Mouse (Mus musculus): Measurements from ENCODE around the gene Glis1.

Gene Glis1

GRCm38 (mm10) chr4:107520816-107521215, 86.4 kb downstream of the Glis1 start:
- no peak for DNase-seq

GRCm38 (mm10) chr4:107523607-107524151, 89.3 kb downstream of the Glis1 start:
- DNase-seq: no peak

- no peak for DNase-seq
Observed at GRCm38 (mm10) chr4:107535126-107535525, 100.7 kb downstream of the Glis1 start.

DNA sequence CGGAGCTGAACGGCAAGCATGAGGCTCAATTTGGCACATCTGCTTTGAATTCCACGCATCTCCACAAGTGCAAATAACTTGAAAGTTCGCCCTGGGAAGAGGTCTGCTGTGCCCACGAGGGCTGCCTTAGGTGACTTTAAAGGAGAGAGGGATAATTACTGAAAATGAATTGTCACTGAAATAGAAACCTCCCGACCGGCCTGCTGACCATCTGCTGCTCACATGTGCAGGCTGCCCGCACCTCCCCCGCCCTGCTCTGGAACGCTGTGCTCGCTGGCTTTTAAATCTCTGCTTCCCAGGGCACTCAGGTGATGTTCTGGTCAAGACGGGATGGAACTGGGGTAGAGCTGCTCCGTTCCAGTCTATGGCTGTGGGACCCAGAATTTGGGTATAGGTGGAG, 103.7 kb downstream of the Glis1 start:
- DNase-seq: no peak

- no peak for DNase-seq
Observed at GRCm38 (mm10) chr4:107538561-107538960, 104.2 kb downstream of the Glis1 start.

- no peak for DNase-seq
Observed at GRCm38 (mm10) chr4:107539021-107539420, 104.6 kb downstream of the Glis1 start.

- DNase-seq: no peak
Observed at GRCm38 (mm10) chr4:107541821-107542220, 107.4 kb downstream of the Glis1 start.

- DNase-seq: no peak
Observed at GRCm38 (mm10) chr4:107544843-107545242, 110.5 kb downstream of the Glis1 start.

GRCm38 (mm10) chr4:107545726-107546125, 111.3 kb downstream of the Glis1 start:
- DNase-seq: no peak

- DNase-seq: peak; percentile 45
Observed at GRCm38 (mm10) chr4:107546525-107546924, 112.1 kb downstream of the Glis1 start.

DNA sequence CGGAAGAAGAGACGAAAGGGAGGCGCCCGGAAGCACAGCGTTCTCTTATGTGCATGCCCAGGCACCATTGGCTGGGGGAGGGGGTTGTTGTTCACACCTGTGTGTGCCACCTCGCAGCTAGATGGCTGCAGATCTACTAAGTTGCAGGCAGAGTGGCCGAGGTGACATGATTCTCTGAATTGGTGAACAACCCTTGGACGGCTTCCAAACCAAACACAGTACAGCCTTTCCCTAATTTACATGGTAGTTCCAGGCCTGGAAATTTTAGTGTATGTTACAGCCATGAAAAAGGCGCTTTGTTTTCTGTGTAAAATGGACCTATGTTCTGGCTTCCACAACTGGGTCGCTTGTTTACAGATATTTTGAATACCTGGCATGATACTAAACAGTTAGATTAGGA, 115.7 kb downstream of the Glis1 start:
- DNase-seq: no peak

- DNase-seq: no peak
Observed at GRCm38 (mm10) chr4:107550546-107550945, 116.2 kb downstream of the Glis1 start.

- DNase-seq: no peak
Observed at GRCm38 (mm10) chr4:107552696-107553095, 118.3 kb downstream of the Glis1 start.

DNA sequence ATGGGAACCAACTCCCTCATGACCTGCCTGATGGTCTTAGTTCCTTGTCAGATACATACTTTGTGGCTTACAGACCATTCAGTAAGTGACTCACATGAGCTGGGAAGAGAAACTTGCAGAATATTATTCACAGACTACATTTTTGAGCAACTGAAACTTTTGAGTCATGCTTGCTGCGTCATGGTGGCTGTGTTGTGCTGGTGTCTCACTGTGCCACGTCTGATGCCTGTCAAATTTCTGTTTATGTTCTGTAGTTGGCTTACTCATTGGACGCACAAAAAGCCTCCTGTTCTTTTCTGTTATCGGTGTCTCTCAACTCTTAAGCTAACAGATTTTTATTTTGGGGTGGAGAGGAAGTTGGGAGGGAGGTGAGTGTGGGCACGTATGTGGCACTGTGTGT, 119.4 kb downstream of the Glis1 start:
- DNase-seq: no peak

GRCm38 (mm10) chr4:107558801-107559200, 124.4 kb downstream of the Glis1 start:
- no peak for DNase-seq

DNA sequence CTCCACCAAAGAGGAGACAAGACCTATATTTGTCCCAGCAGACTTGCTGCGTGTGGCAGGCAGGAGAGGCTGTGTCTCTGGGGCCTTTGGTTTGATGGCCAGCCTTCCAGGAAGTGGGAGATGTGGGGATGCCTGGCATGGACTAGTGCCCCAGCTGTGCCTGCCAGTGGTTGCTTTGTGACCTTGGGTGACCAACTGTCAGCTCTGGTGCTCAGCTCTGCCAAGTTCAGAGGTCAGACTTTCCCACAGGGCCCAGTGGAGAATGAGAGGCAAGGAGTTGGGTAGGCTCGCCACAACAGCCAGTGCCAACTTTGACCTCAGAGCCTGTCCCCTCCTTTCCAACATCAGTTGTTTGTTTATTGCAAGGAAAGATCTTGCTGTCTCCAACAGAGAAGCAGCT, 126.7 kb downstream of the Glis1 start:
- DNase-seq: no peak

GRCm38 (mm10) chr4:107568159-107568558, 133.8 kb downstream of the Glis1 start:
- DNase-seq: peak; percentile 31

- peak; percentile 70 for DNase-seq
Observed at GRCm38 (mm10) chr4:107568881-107569443, 134.6 kb downstream of the Glis1 start.

- peak; percentile 25 for DNase-seq
Observed at GRCm38 (mm10) chr4:107570329-107571014, 136.1 kb downstream of the Glis1 start.

- DNase-seq: no peak
Observed at GRCm38 (mm10) chr4:107575781-107576180, 141.4 kb downstream of the Glis1 start.

- DNase-seq: peak; percentile 58
Observed at GRCm38 (mm10) chr4:107576742-107577141, 142.4 kb downstream of the Glis1 start.

DNA sequence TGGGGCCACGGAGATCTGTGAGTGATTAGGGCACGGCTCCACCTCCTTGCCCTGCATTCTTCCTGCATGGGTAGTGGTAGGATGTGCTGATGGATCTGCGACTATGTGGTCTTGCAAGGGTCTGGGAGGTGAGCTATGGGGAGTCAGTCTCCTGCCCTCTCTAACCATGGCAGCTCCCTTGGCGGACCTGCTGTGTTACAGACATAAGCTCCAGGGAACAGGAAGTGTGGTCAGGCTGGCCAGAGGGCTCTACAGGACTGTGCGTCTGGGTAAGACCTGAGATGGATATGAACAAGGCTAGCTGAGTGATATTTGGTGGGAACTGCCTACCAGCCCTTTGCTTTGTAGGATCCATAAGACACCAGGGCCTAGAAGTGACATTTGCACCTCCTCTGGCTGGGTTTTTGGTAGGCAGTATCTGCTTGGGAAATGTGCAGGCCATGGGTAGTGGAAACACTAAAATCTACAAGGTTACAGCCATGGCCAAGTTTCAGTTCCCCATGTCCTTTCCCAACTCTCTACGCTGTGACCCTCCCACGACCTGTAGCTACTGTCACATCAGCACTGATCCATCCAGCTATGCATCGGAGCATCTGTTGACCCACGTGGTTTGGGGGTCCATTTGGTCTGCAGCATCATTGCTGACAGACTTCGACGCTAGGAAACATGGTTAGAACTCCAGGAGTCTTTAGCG, 142.9 kb downstream of the Glis1 start:
- no peak for DNase-seq

DNA sequence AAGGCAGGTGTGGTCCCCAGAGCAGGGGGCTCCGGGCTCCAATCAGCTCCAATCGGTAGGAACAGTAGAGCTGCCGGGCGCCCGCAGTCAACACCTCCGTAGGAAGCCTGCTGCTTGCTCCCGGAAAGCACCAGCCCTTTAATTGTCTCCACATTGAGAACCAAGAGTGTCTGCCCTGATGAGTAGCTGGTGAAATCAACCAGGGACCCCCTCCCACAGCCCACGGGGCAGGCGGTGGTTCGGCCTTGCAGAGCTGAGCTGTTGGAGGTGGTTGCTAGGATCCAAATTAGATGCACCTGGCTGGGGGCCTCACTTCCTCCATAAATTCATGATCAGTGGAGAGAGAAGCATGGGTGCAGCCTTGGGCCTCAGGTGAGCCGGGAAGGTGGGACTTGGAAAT, 146.5 kb downstream of the Glis1 start:
- DNase-seq: no peak

DNA sequence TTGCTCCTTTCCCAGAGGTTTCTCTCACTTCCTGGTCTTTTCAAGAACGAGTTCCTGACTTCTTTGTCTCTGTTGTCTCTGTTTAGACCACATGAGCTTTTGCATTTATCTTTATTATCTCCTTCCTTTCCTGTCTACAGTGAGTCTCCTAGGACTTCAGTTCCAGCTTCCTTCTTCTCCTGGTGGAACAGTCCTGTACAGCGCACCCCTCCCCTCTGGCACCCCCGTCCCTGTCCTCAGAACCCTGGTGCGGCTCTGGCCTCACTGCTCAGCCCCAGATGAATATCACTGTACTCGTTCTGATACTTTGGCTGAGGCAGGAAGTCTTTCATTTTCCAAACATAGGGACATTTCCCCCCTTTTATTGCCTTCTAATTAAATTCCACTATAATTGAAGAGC, 152.0 kb downstream of the Glis1 start:
- no peak for DNase-seq
